Mouse (Mus musculus): ENCODE data around the gene Exoc4. TPM values are rescaled to one million over a fixed set of nuclear protein-coding genes. Genes with fewer than 3 reads are reported as not detected.

Gene Exoc4
- total and polyA plus RNA-seq, 3 experiments = 10.5 to 86.2 (median 80.5) TPM

- ATAC-seq (ENCODE audit: extremely low read depth, insufficient number of reproducible peaks, low FRiP score, poor library complexity, severe bottlenecking) (no peak), DNase-seq (ENCODE audit: low spot score) (no peak)
- H3K4me1 ChIP-seq (ENCODE audit: insufficient read depth, low read depth, low read length) = no peaks in the 10 kb centered on the region
- peaks cover 10% of the 10 kb centered on the region for H3K36me3 ChIP-seq (replicated peaks)
- no peaks in the 10 kb centered on the region for H3K27me3 ChIP-seq (ENCODE audit: insufficient read depth, low read length)
- no peak overlapping the region for H3K4me3 ChIP-seq (ENCODE audit: low read depth, low read length)
- TF ChIP-seq CTCF (IDR thresholded peaks at IDR 0.05; ENCODE audit: low read depth, low read length) = no peak
- TF ChIP-seq GATA1 (IDR thresholded peaks at IDR 0.05; ENCODE audit: borderline replicate concordance, low read length) = no peak
- no peak for TF ChIP-seq GATA2 (IDR thresholded peaks at IDR 0.05; ENCODE audit: borderline replicate concordance, low read depth, low read length)
- TF ChIP-seq POLR2AphosphoS5 (IDR thresholded peaks at IDR 0.05; ENCODE audit: insufficient replicate concordance, low read depth, low read length) = no peak
- TF ChIP-seq TAL1 (conservative IDR thresholded peaks at IDR 0.05; ENCODE audit: low read depth, low read length) = no peak
- no peaks in the 10 kb centered on the region for H3K9me3 ChIP-seq (replicated peaks)
These were observed 436.4 kb downstream of the Exoc4 start for GRCm38 (mm10) chr6:33685321-33685720.

- ATAC-seq (ENCODE audit: extremely low read depth, insufficient number of reproducible peaks, low FRiP score, poor library complexity, severe bottlenecking) (no peak), DNase-seq (ENCODE audit: low spot score) (no peak)
- no peaks in the 10 kb centered on the region for H3K9me3 ChIP-seq (replicated peaks)
- no peaks in the 10 kb centered on the region for H3K27me3 ChIP-seq (ENCODE audit: insufficient read depth, low read length)
- TF ChIP-seq GATA1 (IDR thresholded peaks at IDR 0.05; ENCODE audit: borderline replicate concordance, low read length) = no peak
- no peak for TF ChIP-seq TAL1 (conservative IDR thresholded peaks at IDR 0.05; ENCODE audit: low read depth, low read length)
- TF ChIP-seq CTCF (IDR thresholded peaks at IDR 0.05; ENCODE audit: low read depth, low read length) = no peak
- TF ChIP-seq GATA2 (IDR thresholded peaks at IDR 0.05; ENCODE audit: borderline replicate concordance, low read depth, low read length) = no peak
- no peak for TF ChIP-seq POLR2AphosphoS5 (IDR thresholded peaks at IDR 0.05; ENCODE audit: insufficient replicate concordance, low read depth, low read length)
- H3K36me3 ChIP-seq (replicated peaks) = peaks cover 8% of the 10 kb centered on the region
- no peak overlapping the region for H3K4me3 ChIP-seq (ENCODE audit: low read depth, low read length)
- no peaks in the 10 kb centered on the region for H3K4me1 ChIP-seq (ENCODE audit: insufficient read depth, low read depth, low read length)
These were observed 441.7 kb downstream of the Exoc4 start for GRCm38 (mm10) chr6:33690601-33691000.

DNA sequence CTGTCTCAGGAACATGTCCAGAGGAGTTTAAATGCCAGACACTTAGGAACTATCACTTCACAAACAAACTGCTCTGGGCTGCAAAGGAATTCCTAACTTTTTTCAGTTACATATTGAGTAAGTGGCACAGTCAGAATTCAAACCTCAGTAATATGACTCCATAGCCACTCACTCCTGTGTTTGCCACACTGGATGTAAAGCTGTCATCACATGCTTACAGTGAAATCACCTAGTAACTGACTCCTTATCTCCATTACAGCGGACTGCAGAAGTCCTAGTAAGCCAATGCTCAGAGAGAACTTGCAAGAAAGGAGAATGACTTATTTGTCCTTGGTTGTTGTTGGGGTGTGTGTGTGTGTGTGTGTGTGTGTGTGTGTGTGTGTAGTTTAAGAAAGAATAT, 448.1 kb downstream of the Exoc4 start:
- no peaks in the 10 kb centered on the region for H3K27me3 ChIP-seq (ENCODE audit: insufficient read depth, low read length)
- DNase-seq (ENCODE audit: low spot score) (no peak), ATAC-seq (ENCODE audit: extremely low read depth, insufficient number of reproducible peaks, low FRiP score, poor library complexity, severe bottlenecking) (no peak)
- no peaks in the 10 kb centered on the region for H3K36me3 ChIP-seq (replicated peaks)
- no peak for TF ChIP-seq CTCF (IDR thresholded peaks at IDR 0.05; ENCODE audit: low read depth, low read length)
- no peak for TF ChIP-seq GATA1 (IDR thresholded peaks at IDR 0.05; ENCODE audit: borderline replicate concordance, low read length)
- TF ChIP-seq TAL1 (conservative IDR thresholded peaks at IDR 0.05; ENCODE audit: low read depth, low read length) = no peak
- no peak for TF ChIP-seq POLR2AphosphoS5 (IDR thresholded peaks at IDR 0.05; ENCODE audit: insufficient replicate concordance, low read depth, low read length)
- no peak for TF ChIP-seq GATA2 (IDR thresholded peaks at IDR 0.05; ENCODE audit: borderline replicate concordance, low read depth, low read length)
- H3K4me1 ChIP-seq (ENCODE audit: insufficient read depth, low read depth, low read length) = no peaks in the 10 kb centered on the region
- no peaks in the 10 kb centered on the region for H3K9me3 ChIP-seq (replicated peaks)
- no peak overlapping the region for H3K4me3 ChIP-seq (ENCODE audit: low read depth, low read length)

- no peak for DNase-seq (ENCODE audit: low spot score)
- H3K9me3 ChIP-seq (replicated peaks) = no peaks in the 10 kb centered on the region
- H3K4me1 ChIP-seq (ENCODE audit: insufficient read depth, low read depth, low read length) = no peaks in the 10 kb centered on the region
- no peaks in the 10 kb centered on the region for H3K36me3 ChIP-seq (replicated peaks)
- TF ChIP-seq GATA2 (IDR thresholded peaks at IDR 0.05; ENCODE audit: borderline replicate concordance, low read depth, low read length) (no peak), GATA1 (IDR thresholded peaks at IDR 0.05; ENCODE audit: borderline replicate concordance, low read length) (no peak), TAL1 (conservative IDR thresholded peaks at IDR 0.05; ENCODE audit: low read depth, low read length) (no peak), CTCF (IDR thresholded peaks at IDR 0.05; ENCODE audit: low read depth, low read length) (no peak), POLR2AphosphoS5 (IDR thresholded peaks at IDR 0.05; ENCODE audit: insufficient replicate concordance, low read depth, low read length) (no peak)
- H3K27me3 ChIP-seq (ENCODE audit: insufficient read depth, low read length) = no peaks in the 10 kb centered on the region
- no peak overlapping the region for H3K4me3 ChIP-seq (ENCODE audit: low read depth, low read length)
- ATAC-seq (ENCODE audit: extremely low read depth, insufficient number of reproducible peaks, low FRiP score, poor library complexity, severe bottlenecking) = no peak
These were observed 460.0 kb downstream of the Exoc4 start for GRCm38 (mm10) chr6:33708907-33709306.

DNA sequence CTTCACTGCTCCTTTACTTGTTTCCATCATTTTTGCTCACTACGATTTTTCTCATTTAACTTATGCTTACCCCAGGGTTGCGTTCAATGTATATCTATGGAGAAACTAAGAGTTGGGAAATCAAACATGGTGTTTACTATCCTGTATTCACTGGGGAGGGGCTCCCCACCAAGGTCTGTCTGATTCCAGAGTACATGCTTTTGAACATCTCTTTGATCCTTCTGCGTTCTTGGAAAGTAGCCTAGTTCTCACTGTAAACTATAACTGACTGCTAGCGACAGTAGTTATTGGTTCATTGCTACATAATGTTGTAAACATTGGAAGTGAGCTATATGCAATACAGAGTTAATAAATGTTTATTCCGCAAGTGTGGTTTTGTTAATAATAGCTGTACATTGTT, 460.5 kb downstream of the Exoc4 start:
- no peak for TF ChIP-seq GATA1 (IDR thresholded peaks at IDR 0.05; ENCODE audit: borderline replicate concordance, low read length)
- no peak for TF ChIP-seq GATA2 (IDR thresholded peaks at IDR 0.05; ENCODE audit: borderline replicate concordance, low read depth, low read length)
- TF ChIP-seq POLR2AphosphoS5 (IDR thresholded peaks at IDR 0.05; ENCODE audit: insufficient replicate concordance, low read depth, low read length) = no peak
- TF ChIP-seq TAL1 (conservative IDR thresholded peaks at IDR 0.05; ENCODE audit: low read depth, low read length) = no peak
- no peak for TF ChIP-seq CTCF (IDR thresholded peaks at IDR 0.05; ENCODE audit: low read depth, low read length)
- Histone ChIP-seq H3K27me3 (ENCODE audit: insufficient read depth, low read length) (no peaks in the 10 kb centered on the region), H3K4me3 (ENCODE audit: low read depth, low read length) (no peak overlapping the region), H3K4me1 (ENCODE audit: insufficient read depth, low read depth, low read length) (no peaks in the 10 kb centered on the region), H3K36me3 (replicated peaks) (no peaks in the 10 kb centered on the region), H3K9me3 (replicated peaks) (no peaks in the 10 kb centered on the region)
- ATAC-seq (ENCODE audit: extremely low read depth, insufficient number of reproducible peaks, low FRiP score, poor library complexity, severe bottlenecking) (no peak), DNase-seq (ENCODE audit: low spot score) (no peak)

- Histone ChIP-seq H3K4me1 (ENCODE audit: insufficient read depth, low read depth, low read length) (no peaks in the 10 kb centered on the region), H3K27me3 (ENCODE audit: insufficient read depth, low read length) (no peaks in the 10 kb centered on the region), H3K4me3 (ENCODE audit: low read depth, low read length) (no peak overlapping the region), H3K36me3 (replicated peaks) (no peaks in the 10 kb centered on the region), H3K9me3 (replicated peaks) (no peaks in the 10 kb centered on the region)
- DNase-seq (ENCODE audit: low spot score) (no peak), ATAC-seq (ENCODE audit: extremely low read depth, insufficient number of reproducible peaks, low FRiP score, poor library complexity, severe bottlenecking) (no peak)
- TF ChIP-seq POLR2AphosphoS5 (IDR thresholded peaks at IDR 0.05; ENCODE audit: insufficient replicate concordance, low read depth, low read length) (no peak), CTCF (IDR thresholded peaks at IDR 0.05; ENCODE audit: low read depth, low read length) (no peak), GATA2 (IDR thresholded peaks at IDR 0.05; ENCODE audit: borderline replicate concordance, low read depth, low read length) (no peak), TAL1 (conservative IDR thresholded peaks at IDR 0.05; ENCODE audit: low read depth, low read length) (no peak)
These were observed 462.9 kb downstream of the Exoc4 start for GRCm38 (mm10) chr6:33711742-33712141.

Measured in G1E (cell line).